Mouse (Mus musculus) hindbrain, embryonic 11.5 days (tissue): ENCODE data around the gene Rbm19. TPM values are rescaled to one million over a fixed set of nuclear protein-coding genes. Genes with fewer than 3 reads are reported as not detected.

ENCODE experiments used
- ATAC-seq: fragments of 200-750 bp; cut with Nextera tagmentation; 2 replicates; pipeline ENCODE4 v1.8.0; 2017; ENCODE audit warnings: mild to moderate bottlenecking, moderate TSS enrichment, moderate library complexity; ENCODE audit not compliant: low FRiP score
- DNase-seq: peaks from one replicate; pipeline ENCODE4 v3.0.0-alpha.2; 2015; ENCODE audit warnings: low spot score
- H3K27ac ChIP-seq: fragments of 300-500 bp; sonication (generic); 2 replicates; pipeline ENCODE4 v1.5.1; 2014; ENCODE audit warnings: mild to moderate bottlenecking, low read depth, low read length
- H3K27me3 ChIP-seq: fragments of 300-500 bp; sonication (generic); 2 replicates; pipeline ENCODE4 v1.6.1; 2014; ENCODE audit warnings: mild to moderate bottlenecking, low read length, moderate library complexity, mixed read lengths; ENCODE audit not compliant: control insufficient read depth, insufficient read depth
- H3K36me3 ChIP-seq: fragments of 300-500 bp; sonication (generic); 2 replicates; pipeline ENCODE4 v1.6.1; 2014; ENCODE audit warnings: mild to moderate bottlenecking, low read length, moderate library complexity, mixed read lengths; ENCODE audit not compliant: control insufficient read depth, insufficient read depth
- H3K4me1 ChIP-seq: fragments of 300-500 bp; sonication (generic); replicated peaks from 2 replicates; pipeline ENCODE4 v1.6.1; 2014; ENCODE audit warnings: low read length, mixed read lengths; ENCODE audit not compliant: control insufficient read depth, insufficient read depth
- H3K4me2 ChIP-seq: fragments of 300-500 bp; sonication (generic); replicated peaks from 2 replicates; pipeline ENCODE4 v1.6.1; 2014; ENCODE audit warnings: mild to moderate bottlenecking, low read depth, low read length
- H3K4me3 ChIP-seq: fragments of 300-500 bp; sonication (generic); 2 replicates; pipeline ENCODE4 v1.5.1; 2014; ENCODE audit warnings: low read depth, low read length
- H3K9ac ChIP-seq: fragments of 300-500 bp; sonication (generic); 2 replicates; pipeline ENCODE4 v1.6.1; 2014; ENCODE audit warnings: low read depth, low read length
- H3K9me3 ChIP-seq: fragments of 300-500 bp; sonication (generic); 2 replicates; pipeline ENCODE4 v1.6.1; 2016; ENCODE audit warnings: low read length; ENCODE audit not compliant: control insufficient read depth
- WGBS: fragments of 180-500 bp; shearing (Covaris S2); extraction: QIAGEN DNeasy Blood & Tissue Kit; methylation state at CpG from one replicate; pipeline ENCODE4 v1.1.7; 2014; 5-methylcytosine and 5-hydroxymethylcytosine counted together
- polyA plus RNA-seq: library from polyadenylated mRNA; unstranded; fragments of >200 nt; fragmentation: Nextera tagmentation; extraction: Ambion mirVana; gene quantifications from 2 replicates; pipeline ENCODE4 v1.2.1, GENCODE M21; 2014

The Rbm19 gene
- polyA plus RNA-seq, 1 experiment from 2014 or later = 28.7 TPM

GRCm38 (mm10) chr5:120137846-120138245 is 21.6 kb downstream of the Rbm19 start:
- Histone ChIP-seq H3K4me1 (0 out of 2 replicates have a peak, but pooled peaks cover 2% of the 10 kb centered on the region), H3K27me3 (no peaks in the 10 kb centered on the region), H3K9me3 (no peaks in the 10 kb centered on the region), H3K9ac (no peak overlapping the region), H3K4me3 (no peak overlapping the region), H3K4me2 (no peak overlapping the region), H3K27ac (no peak overlapping the region), H3K36me3 (no peaks in the 10 kb centered on the region)
- WGBS = 96% methylated on average over 1 of the region's 1 CpGs
- no peak for ATAC-seq
- DNase-seq = no peak

- Histone ChIP-seq H3K4me2 (no peak overlapping the region), H3K9me3 (no peaks in the 10 kb centered on the region), H3K4me1 (0 out of 2 replicates have a peak, but pooled peaks cover 2% of the 10 kb centered on the region), H3K27ac (no peak overlapping the region), H3K4me3 (no peak overlapping the region), H3K36me3 (no peaks in the 10 kb centered on the region), H3K27me3 (no peaks in the 10 kb centered on the region), H3K9ac (no peak overlapping the region)
- no peak for ATAC-seq
- no peak for DNase-seq
- WGBS = 91% methylated on average over 3 of the region's 3 CpGs
Observed at GRCm38 (mm10) chr5:120138406-120138805, 22.1 kb downstream of the Rbm19 start.

- WGBS = 66% methylated on average over 8 of the region's 8 CpGs
- DNase-seq (no peak), ATAC-seq (no peak)
- Histone ChIP-seq H3K4me1 (0 out of 2 replicates have a peak, but pooled peaks cover 2% of the 10 kb centered on the region), H3K4me3 (no peak overlapping the region), H3K4me2 (no peak overlapping the region), H3K27me3 (no peaks in the 10 kb centered on the region), H3K27ac (no peak overlapping the region), H3K9me3 (no peaks in the 10 kb centered on the region), H3K36me3 (0 out of 2 replicates have a peak, but pooled peaks cover under 1% of the 10 kb centered on the region), H3K9ac (no peak overlapping the region)
Observed at GRCm38 (mm10) chr5:120139224-120139623, 23.0 kb downstream of the Rbm19 start.

- DNase-seq (peak; percentile 59), ATAC-seq (no peak)
- Histone ChIP-seq H3K27me3 (no peaks in the 10 kb centered on the region), H3K4me3 (no peak overlapping the region), H3K4me2 (no peak overlapping the region), H3K36me3 (0 out of 2 replicates have a peak, but pooled peaks cover 3% of the 10 kb centered on the region), H3K4me1 (0 out of 2 replicates have a peak, but pooled peaks cover 2% of the 10 kb centered on the region), H3K9ac (no peak overlapping the region), H3K9me3 (no peaks in the 10 kb centered on the region), H3K27ac (no peak overlapping the region)
- 59% methylated on average over 7 of the region's 7 CpGs for WGBS
Observed at GRCm38 (mm10) chr5:120143941-120144340, 27.7 kb downstream of the Rbm19 start.

- no peaks in the 10 kb centered on the region for H3K27me3 ChIP-seq
- peak overlapping the region; percentile 23; the same call in 1 of the 2 replicates for H3K9ac ChIP-seq
- 0 out of 2 replicates have a peak, but pooled peaks have one; percentile 6 for ATAC-seq
- WGBS = 67% methylated on average over 19 of the region's 19 CpGs
- H3K4me1 ChIP-seq = no peaks in the 10 kb centered on the region
- peak overlapping the region; percentile 73 for H3K27ac ChIP-seq
- no peak overlapping the region for H3K4me2 ChIP-seq
- no peak overlapping the region for H3K4me3 ChIP-seq
- H3K9me3 ChIP-seq = no peaks in the 10 kb centered on the region
- 0 out of 2 replicates have a peak, but pooled peaks cover 3% of the 10 kb centered on the region for H3K36me3 ChIP-seq
- no peak for DNase-seq
Observed at GRCm38 (mm10) chr5:120145371-120146050, 29.2 kb downstream of the Rbm19 start.

- ATAC-seq (peak; percentile 78), DNase-seq (peak; percentile 84)
- no peaks in the 10 kb centered on the region for H3K9me3 ChIP-seq
- peak overlapping the region; percentile 23; the same call in 1 of the 2 replicates for H3K9ac ChIP-seq
- H3K27me3 ChIP-seq = no peaks in the 10 kb centered on the region
- H3K4me3 ChIP-seq = no peak overlapping the region
- WGBS = 48% methylated on average over 11 of the region's 11 CpGs
- 0 out of 2 replicates have a peak, but pooled peaks cover 3% of the 10 kb centered on the region for H3K36me3 ChIP-seq
- no peak overlapping the region for H3K4me2 ChIP-seq
- H3K27ac ChIP-seq = peak overlapping the region; percentile 73
- H3K4me1 ChIP-seq = no peaks in the 10 kb centered on the region
Observed at GRCm38 (mm10) chr5:120146051-120146385, 29.8 kb downstream of the Rbm19 start.

GRCm38 (mm10) chr5:120146909-120147308 is 30.6 kb downstream of the Rbm19 start:
- ATAC-seq (no peak), DNase-seq (no peak)
- no peaks in the 10 kb centered on the region for H3K4me1 ChIP-seq
- H3K27me3 ChIP-seq = no peaks in the 10 kb centered on the region
- H3K9me3 ChIP-seq = no peaks in the 10 kb centered on the region
- H3K9ac ChIP-seq = no peak overlapping the region
- no peak overlapping the region for H3K4me2 ChIP-seq
- H3K4me3 ChIP-seq = no peak overlapping the region
- 0 out of 2 replicates have a peak, but pooled peaks cover 3% of the 10 kb centered on the region for H3K36me3 ChIP-seq
- no peak overlapping the region for H3K27ac ChIP-seq
- 67% methylated on average over 3 of the region's 3 CpGs for WGBS

- Histone ChIP-seq H3K36me3 (0 out of 2 replicates have a peak, but pooled peaks cover 3% of the 10 kb centered on the region), H3K9me3 (no peaks in the 10 kb centered on the region), H3K27ac (no peak overlapping the region), H3K27me3 (no peaks in the 10 kb centered on the region), H3K9ac (no peak overlapping the region), H3K4me1 (no peaks in the 10 kb centered on the region), H3K4me3 (no peak overlapping the region), H3K4me2 (no peak overlapping the region)
- ATAC-seq (no peak), DNase-seq (no peak)
- WGBS = 95% methylated on average over 9 of the region's 9 CpGs
Observed at GRCm38 (mm10) chr5:120148246-120148645, 32.0 kb downstream of the Rbm19 start.

GRCm38 (mm10) chr5:120151145-120151544 is 34.9 kb downstream of the Rbm19 start:
- Histone ChIP-seq H3K9me3 (no peaks in the 10 kb centered on the region), H3K36me3 (no peaks in the 10 kb centered on the region), H3K9ac (no peak overlapping the region), H3K27me3 (no peaks in the 10 kb centered on the region), H3K27ac (no peak overlapping the region), H3K4me3 (no peak overlapping the region), H3K4me1 (peaks cover 2% of the 10 kb centered on the region; the same call in 1 of the 2 replicates), H3K4me2 (no peak overlapping the region)
- 75% methylated on average over 4 of the region's 4 CpGs for WGBS
- ATAC-seq = no peak
- no peak for DNase-seq
